Mouse (Mus musculus) CH12.LX (cell line): ENCODE measurements around the gene 2310057M21Rik. TPM values are rescaled to one million over a fixed set of nuclear protein-coding genes. Genes with fewer than 3 reads are reported as not detected.

Experiments used
- DNase-seq: peaks from one replicate; pipeline ENCODE4 v3.0.0-alpha.2; 2013; ENCODE audit errors: extremely low read depth
- H3K27ac ChIP-seq: 2 replicates; pipeline ENCODE4 v1.5.1; 2012; ENCODE audit warnings: low read depth, mild to moderate bottlenecking, control low read depth, moderate library complexity; ENCODE audit not compliant: insufficient read depth
- H3K27me3 ChIP-seq: replicated peaks from 2 replicates; pipeline ENCODE3; 2012; ENCODE audit warnings: inconsistent platforms
- H3K36me3 ChIP-seq, 2 experiments: replicated peaks in 1 of 2; 2 replicates each; pipeline versions ENCODE3 to v1.6.1; 2012; ENCODE audit warnings: inconsistent platforms in 1 of 2, low read length in 1 of 2, mild to moderate bottlenecking in 1 of 2, mixed read lengths in 1 of 2, moderate library complexity in 1 of 2; ENCODE audit not compliant: control insufficient read depth in 1 of 2, insufficient read depth in 1 of 2
- H3K4me1 ChIP-seq, 2 experiments: 2 replicates each; pipeline ENCODE4 v1.6.1; 2012; ENCODE audit warnings: inconsistent platforms in 1 of 2, moderate library complexity in 1 of 2; ENCODE audit not compliant: insufficient read depth in 2 of 2, control insufficient read depth in 1 of 2
- H3K4me2 ChIP-seq: 2 replicates; pipeline ENCODE4 v1.6.1; 2012; ENCODE audit warnings: low read depth, mild to moderate bottlenecking, control low read depth; ENCODE audit not compliant: poor library complexity, insufficient read depth, severe bottlenecking
- H3K4me3 ChIP-seq, 3 experiments: fragments of 150-350 bp in 1 of 3; sonication (generic) in 1 of 3; replicated peaks in 1 of 3; 2 replicates each; pipeline versions ENCODE3 to v1.5.1; 2011 to 2012; ENCODE audit warnings: low read depth in 2 of 3, low read length in 2 of 3, mild to moderate bottlenecking in 2 of 3, moderate library complexity in 2 of 3, control low read depth in 1 of 3, improper control_type of control experiment in 1 of 3, inconsistent platforms in 1 of 3, mixed read lengths in 1 of 3; ENCODE audit not compliant: poor library complexity in 1 of 3
- H3K79me2 ChIP-seq: replicated peaks from 2 replicates; pipeline ENCODE4 v1.6.1; 2012; ENCODE audit warnings: mild to moderate bottlenecking, moderate library complexity; ENCODE audit not compliant: control insufficient read depth, poor library complexity, insufficient read depth, severe bottlenecking; ENCODE audit errors: extremely low read depth
- H3K9ac ChIP-seq: 2 replicates; pipeline ENCODE4 v1.6.1; 2012; ENCODE audit warnings: low read depth, mild to moderate bottlenecking, control low read depth, moderate library complexity; ENCODE audit not compliant: insufficient read depth
- H3K9me3 ChIP-seq: replicated peaks from 2 replicates; pipeline ENCODE3; 2012; ENCODE audit warnings: low read length, inconsistent platforms, mixed read lengths
- BHLHE40 ChIP-seq: IDR thresholded peaks from 2 replicates; pipeline ENCODE4 v1.6.1; 2011; ENCODE audit warnings: mild to moderate bottlenecking, low read depth, low read length, improper control_type of control experiment
- CHD2 ChIP-seq: IDR thresholded peaks from 2 replicates; pipeline ENCODE4 v1.6.1; 2011; ENCODE audit warnings: low read length, improper control_type of control experiment
- CTCF ChIP-seq, 2 experiments: IDR thresholded peaks in 1 of 2; conservative IDR thresholded peaks in 1 of 2; 2 replicates each; pipeline ENCODE4 v1.5.1; 2011 to 2012; ENCODE audit warnings: low read depth in 2 of 2, low read length in 2 of 2, improper control_type of control experiment in 1 of 2, inconsistent platforms in 1 of 2, mild to moderate bottlenecking in 1 of 2, moderate library complexity in 1 of 2
- ELF1 ChIP-seq: IDR thresholded peaks from 2 replicates; pipeline ENCODE4 v1.6.1; 2014; ENCODE audit warnings: low read depth, mild to moderate bottlenecking, inconsistent platforms, low read length, improper control_type of control experiment
- EP300 ChIP-seq: IDR thresholded peaks from 2 replicates; pipeline ENCODE4 v1.6.1; 2011; ENCODE audit warnings: low read length, improper control_type of control experiment
- ETS1 ChIP-seq: conservative IDR thresholded peaks from 2 replicates; pipeline ENCODE4 v1.6.1; 2012; ENCODE audit warnings: low read depth, mild to moderate bottlenecking, inconsistent platforms, low read length, improper control_type of control experiment, moderate library complexity
- GABPA ChIP-seq: IDR thresholded peaks from 2 replicates; pipeline ENCODE4 v1.6.1; 2012; ENCODE audit warnings: low read depth, low read length, improper control_type of control experiment, inconsistent platforms; ENCODE audit not compliant: insufficient replicate concordance
- HCFC1 ChIP-seq: IDR thresholded peaks from 2 replicates; pipeline ENCODE4 v1.6.1; 2012; ENCODE audit warnings: low read depth, mild to moderate bottlenecking, inconsistent platforms, low read length, improper control_type of control experiment
- IRF4 ChIP-seq: IDR thresholded peaks from 2 replicates; pipeline ENCODE4 v1.6.1; 2014; ENCODE audit warnings: low read depth, mild to moderate bottlenecking, inconsistent platforms, low read length, improper control_type of control experiment
- JUN ChIP-seq: IDR thresholded peaks from 2 replicates; pipeline ENCODE4 v1.6.1; 2011; ENCODE audit warnings: low read depth, mild to moderate bottlenecking, low read length, improper control_type of control experiment, moderate library complexity; ENCODE audit not compliant: insufficient read depth
- JUND ChIP-seq: conservative IDR thresholded peaks from 2 replicates; pipeline ENCODE4 v1.6.1; 2011; ENCODE audit warnings: low read depth, low read length, improper control_type of control experiment
- MAX ChIP-seq: IDR thresholded peaks from 2 replicates; pipeline ENCODE4 v1.6.1; 2011; ENCODE audit warnings: low read length, improper control_type of control experiment
- MAZ ChIP-seq: IDR thresholded peaks from 2 replicates; pipeline ENCODE4 v1.6.1; 2012; ENCODE audit warnings: low read depth, mild to moderate bottlenecking, inconsistent platforms, low read length, improper control_type of control experiment, moderate library complexity
- MEF2A ChIP-seq: IDR thresholded peaks from 2 replicates; pipeline ENCODE4 v1.6.1; 2014; ENCODE audit warnings: low read depth, mild to moderate bottlenecking, inconsistent platforms, low read length, improper control_type of control experiment, borderline replicate concordance
- MXI1 ChIP-seq: IDR thresholded peaks from 2 replicates; pipeline ENCODE4 v1.6.1; 2011; ENCODE audit warnings: mild to moderate bottlenecking, low read depth, low read length, improper control_type of control experiment
- MYC ChIP-seq: IDR thresholded peaks from 2 replicates; pipeline ENCODE4 v1.6.1; 2011; ENCODE audit warnings: low read depth, mild to moderate bottlenecking, improper control_type of control experiment, low read length
- NELFE ChIP-seq: IDR thresholded peaks from 2 replicates; pipeline ENCODE4 v1.6.1; 2011; ENCODE audit warnings: low read depth, low read length, improper control_type of control experiment
- NRF1 ChIP-seq: IDR thresholded peaks from 2 replicates; pipeline ENCODE4 v1.6.1; 2014; ENCODE audit warnings: low read depth, mild to moderate bottlenecking, inconsistent platforms, low read length, improper control_type of control experiment, moderate library complexity
- PAX5 ChIP-seq: IDR thresholded peaks from 2 replicates; pipeline ENCODE4 v1.6.1; 2012; ENCODE audit warnings: low read length, inconsistent platforms, mixed read lengths
- POLR2A ChIP-seq: IDR thresholded peaks from 2 replicates; pipeline ENCODE4 v1.6.1; 2011; ENCODE audit warnings: low read depth, mild to moderate bottlenecking, improper control_type of control experiment, low read length
- RCOR1 ChIP-seq: conservative IDR thresholded peaks from 2 replicates; pipeline ENCODE4 v1.6.1; 2012; ENCODE audit warnings: low read depth, mild to moderate bottlenecking, inconsistent platforms, low read length, improper control_type of control experiment
- SMC3 ChIP-seq: IDR thresholded peaks from 2 replicates; pipeline ENCODE4 v1.6.1; 2011; ENCODE audit warnings: low read depth, low read length, improper control_type of control experiment
- TBP ChIP-seq: conservative IDR thresholded peaks from 2 replicates; pipeline ENCODE4 v1.6.1; 2011; ENCODE audit warnings: low read depth, low read length, improper control_type of control experiment
- TCF12 ChIP-seq: IDR thresholded peaks from 2 replicates; pipeline ENCODE4 v1.6.1; 2014; ENCODE audit warnings: low read depth, mild to moderate bottlenecking, inconsistent platforms, low read length, improper control_type of control experiment
- UBTF ChIP-seq: IDR thresholded peaks from 2 replicates; pipeline ENCODE4 v1.6.1; 2012; ENCODE audit warnings: low read depth, mild to moderate bottlenecking, inconsistent platforms, low read length, improper control_type of control experiment, moderate library complexity
- ZC3H11A ChIP-seq: IDR thresholded peaks from 2 replicates; pipeline ENCODE4 v1.6.1; 2012; ENCODE audit warnings: low read depth, mild to moderate bottlenecking, inconsistent platforms, low read length, improper control_type of control experiment
- ZKSCAN1 ChIP-seq: IDR thresholded peaks from 2 replicates; pipeline ENCODE4 v1.6.1; 2012; ENCODE audit warnings: low read depth, inconsistent platforms, low read length, improper control_type of control experiment, borderline replicate concordance
- ZMIZ1 ChIP-seq: IDR thresholded peaks from 2 replicates; pipeline ENCODE4 v1.6.1; 2012; ENCODE audit warnings: low read depth, mild to moderate bottlenecking, inconsistent platforms, low read length, improper control_type of control experiment
- dilution Hi-C: fragments of 300-500 bp; cut with MboI; formaldehyde crosslinking; loops from 2 replicates; pipeline ENCODE4 v1.14.3; 2020; ENCODE audit warnings: low sequenced_read_pairs; ENCODE audit not compliant: extremely low pct_unique_long_range_greater_than_20kb, extremely low pct_ligation_motif_present
- in situ Hi-C: fragments of 300-500 bp; cut with MboI; formaldehyde crosslinking; loops from 3 replicates; pipeline ENCODE4 v1.14.3; 2019; ENCODE audit warnings: low sequenced_read_pairs, low pct_ligation_motif_present, low pct_unique_long_range_greater_than_20kb, mixed read lengths
- polyA plus RNA-seq: library from polyadenylated mRNA; unstranded; fragments of >175 nt; gene quantifications from 2 replicates; pipeline ENCODE4 v1.2.1, GENCODE M21; 2012; ENCODE audit warnings: low read depth; ENCODE audit not compliant: insufficient read length
- total RNA-seq, 2 experiments: library from RNA; depleted of rRNA; stranded (reverse); fragments of 300-350 nt in 1 of 2; fragments of >200 nt in 1 of 2; gene quantifications; 2 replicates each; pipeline ENCODE4 v1.2.3; 2012 to 2014

2310057M21Rik gene
- total and polyA plus RNA-seq, 3 experiments = 3.4 to 22.5 (median 13.1) TPM

GRCm38 (mm10) chr7:131370648-131371469, 8.3 kb upstream of the 2310057M21Rik start, which contains the start of gene Pstk:
Gene Pstk, plus strand, starts transcription at chr7:131371141.
- TF ChIP-seq UBTF (peak; percentile 90), CTCF (conservative IDR thresholded peaks at IDR 0.05 in 1 of 2, IDR thresholded peaks at IDR 0.05 in 1 of 2; ENCODE audit: low read depth in 2 of 2, low read length in 2 of 2) (peak; percentile 19 to 80; a peak in 2 of 4 replicates), POLR2A (peak; percentile 95), ZMIZ1 (peak; percentile 67; the same call in 1 of the 2 replicates), HCFC1 (peak; percentile 64), MXI1 (peak; percentile 59), NRF1 (peak; percentile 97), NELFE (peak; percentile 92), BHLHE40 (peak; percentile 46; the same call in 1 of the 2 replicates), TBP (peak; percentile 54; the same call in 1 of the 2 replicates), MAX (no peak), ELF1 (0 out of 2 replicates have a peak, but pooled peaks have one; percentile 29), ZKSCAN1 (no peak), MYC (peak; percentile 16; the same call in 1 of the 2 replicates), SMC3 (peak; percentile 58), CHD2 (no peak), TCF12 (peak; percentile 79; the same call in 1 of the 2 replicates), JUN (no peak)
- in situ Hi-C loops = no loop called here
- dilution Hi-C loops = no loop called here
- peak; percentile 83 for DNase-seq
- Histone ChIP-seq H3K27me3 (peaks cover 7% of the 10 kb centered on the region), H3K27ac (peak within 1 kb of the TSS; percentile 34; the same call in 1 of the 2 replicates), H3K9ac (peak within 1 kb of the TSS; percentile 70), H3K4me1 (peaks cover 2 to 15% of the 10 kb centered on the region in 2 experiments; a peak in 3 of 4 replicates), H3K4me3 (peak within 1 kb of the TSS; percentile 61 to 88 (median 79)), H3K36me3 (peaks cover 0 to 16% of the 10 kb centered on the region in 2 experiments), H3K79me2 (no peaks in the 10 kb centered on the region), H3K9me3 (no peaks in the 10 kb centered on the region), H3K4me2 (peak within 1 kb of the TSS; percentile 55)

DNA sequence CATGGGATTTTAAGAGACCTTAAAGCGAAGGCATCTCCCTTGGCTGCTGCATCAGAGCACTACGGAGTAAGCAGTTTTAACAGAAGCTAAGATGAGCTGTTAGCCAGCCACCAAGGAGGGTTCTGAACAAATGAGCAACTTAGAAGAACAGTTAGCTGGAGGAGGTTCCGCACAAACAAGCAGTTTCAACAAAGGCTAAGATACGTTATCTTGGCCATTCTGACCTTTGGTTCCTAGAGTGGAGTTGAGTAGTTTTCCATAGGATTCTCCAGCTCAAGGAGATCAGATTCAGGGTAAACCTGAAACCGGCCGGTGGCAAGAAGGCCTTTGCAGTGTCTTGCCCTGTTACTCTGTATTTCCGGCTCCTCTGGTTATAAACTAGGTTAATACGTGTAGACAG, 1.6 kb upstream of the 2310057M21Rik start:
- H3K4me1 ChIP-seq = peaks cover 3 to 12% of the 10 kb centered on the region in 2 experiments
- in situ Hi-C loops = no loop called here
- H3K36me3 ChIP-seq = peaks cover 0 to 6% of the 10 kb centered on the region in 2 experiments
- dilution Hi-C loops = no loop called here
- no peak overlapping the region for H3K9ac ChIP-seq
- no peak for TF ChIP-seq JUND
- TF ChIP-seq JUN = no peak
- TF ChIP-seq GABPA = no peak
- no peak for TF ChIP-seq ZC3H11A
- no peak for TF ChIP-seq EP300
- no peak for TF ChIP-seq ETS1
- TF ChIP-seq MEF2A = no peak
- no peak for TF ChIP-seq BHLHE40
- no peak for TF ChIP-seq IRF4
- no peak for TF ChIP-seq RCOR1
- no peak for TF ChIP-seq PAX5
- no peak for TF ChIP-seq NELFE
- no peak for TF ChIP-seq SMC3
- no peak for TF ChIP-seq MYC
- TF ChIP-seq MAZ = no peak
- TF ChIP-seq ZMIZ1 = no peak
- H3K27me3 ChIP-seq = peaks cover 7% of the 10 kb centered on the region
- H3K4me3 ChIP-seq = no peak overlapping the region
- H3K27ac ChIP-seq = no peak overlapping the region
- H3K79me2 ChIP-seq = peaks cover 10% of the 10 kb centered on the region
- no peak overlapping the region for H3K4me2 ChIP-seq
- H3K9me3 ChIP-seq = no peaks in the 10 kb centered on the region
- DNase-seq = no peak
